Mouse (Mus musculus): ENCODE measurements at regions not wholly inside any gene's neighbourhood (a gene's known extent, or its start where the extent isn't known, plus 50 kb on each side); places are given as distances from the start of the nearest gene placed in this dataset.

- ATAC-seq (ENCODE audit: poor library complexity, severe bottlenecking), result peak; percentile 52
These were observed 82.2 kb upstream of the Errfi1 start for GRCm38 (mm10) chr4:150771469-150771868.

DNA sequence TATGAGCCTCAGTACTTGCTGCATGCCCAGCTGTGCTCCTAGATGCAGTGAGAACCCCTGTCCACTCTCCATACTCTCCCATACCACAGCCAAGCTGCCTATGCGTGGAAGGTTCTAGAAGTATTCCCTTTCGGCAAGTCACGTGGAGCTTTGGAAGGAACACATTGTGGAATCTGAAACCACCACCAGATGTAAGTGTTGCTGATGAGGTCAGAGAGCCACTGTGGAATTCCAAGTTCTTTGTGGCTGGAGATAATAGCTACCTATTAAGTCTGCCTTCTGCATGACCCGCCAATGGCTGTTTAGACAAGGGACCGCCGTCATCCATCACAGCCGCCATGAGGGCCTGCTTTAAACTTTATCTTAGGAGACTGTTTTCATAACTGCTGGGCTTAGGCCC lies 84.7 kb upstream of the Errfi1 start:
- no peak for ATAC-seq (ENCODE audit: poor library complexity, severe bottlenecking)

- ATAC-seq (ENCODE audit: poor library complexity, severe bottlenecking), result no peak
These were observed 95.1 kb upstream of the Errfi1 start for GRCm38 (mm10) chr4:150758467-150759237.

DNA sequence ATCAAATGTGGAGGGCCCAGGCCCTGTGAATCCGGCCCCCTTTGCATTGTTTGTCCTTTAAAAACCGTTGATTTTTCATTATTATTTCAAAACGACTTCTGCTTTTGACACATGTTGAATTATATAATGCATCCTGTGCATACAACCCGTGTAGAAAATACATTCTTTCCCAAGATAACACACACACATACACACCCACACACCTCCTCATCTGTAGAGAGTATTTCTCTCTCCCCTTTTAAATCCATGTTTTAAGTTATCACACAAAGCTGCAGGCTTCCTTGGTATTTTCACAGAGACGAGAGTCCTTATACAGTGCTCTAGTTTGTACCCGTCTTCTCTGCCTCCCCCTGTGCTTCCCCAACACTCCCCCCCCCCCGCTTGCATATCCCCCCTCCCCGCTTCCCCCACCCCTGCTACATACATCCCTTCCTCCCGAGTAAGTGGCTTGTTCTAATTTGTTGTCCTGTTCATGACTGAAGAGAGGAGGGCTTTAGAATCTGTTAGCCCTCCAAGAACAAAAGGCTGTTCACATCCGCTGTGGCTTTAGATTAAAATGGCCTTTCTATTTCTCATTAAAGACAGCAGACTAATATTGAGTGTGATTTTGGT lies 95.8 kb upstream of the Errfi1 start:
- ATAC-seq (ENCODE audit: poor library complexity, severe bottlenecking), result no peak

DNA sequence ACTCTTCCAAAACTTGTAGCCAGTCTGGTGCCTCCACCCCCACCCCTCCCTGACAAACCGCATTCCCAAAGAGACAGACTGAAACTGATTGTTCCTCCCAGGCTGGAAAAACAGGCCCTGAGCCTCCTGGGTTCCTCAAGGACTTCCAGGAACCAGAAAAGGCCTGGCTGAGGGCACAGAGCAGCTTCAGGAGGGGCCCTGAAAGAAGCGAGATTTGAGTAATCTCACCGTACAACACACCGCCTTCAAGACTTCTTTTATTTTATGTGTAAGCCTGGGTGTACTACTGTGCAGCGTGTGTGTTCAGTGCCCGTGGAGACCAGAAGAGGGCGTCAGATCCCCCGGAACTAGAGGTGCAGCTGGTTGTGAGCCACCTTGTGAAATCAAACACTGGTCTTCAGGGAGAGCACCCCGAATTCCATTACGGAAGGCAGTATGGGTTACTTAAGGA lies 96.4 kb upstream of the Errfi1 start:
- peak; percentile 56 for ATAC-seq (ENCODE audit: poor library complexity, severe bottlenecking)

GRCm38 (mm10) chr4:150755446-150755845 lies 98.3 kb upstream of the Errfi1 start:
- ATAC-seq (ENCODE audit: poor library complexity, severe bottlenecking), result no peak

DNA sequence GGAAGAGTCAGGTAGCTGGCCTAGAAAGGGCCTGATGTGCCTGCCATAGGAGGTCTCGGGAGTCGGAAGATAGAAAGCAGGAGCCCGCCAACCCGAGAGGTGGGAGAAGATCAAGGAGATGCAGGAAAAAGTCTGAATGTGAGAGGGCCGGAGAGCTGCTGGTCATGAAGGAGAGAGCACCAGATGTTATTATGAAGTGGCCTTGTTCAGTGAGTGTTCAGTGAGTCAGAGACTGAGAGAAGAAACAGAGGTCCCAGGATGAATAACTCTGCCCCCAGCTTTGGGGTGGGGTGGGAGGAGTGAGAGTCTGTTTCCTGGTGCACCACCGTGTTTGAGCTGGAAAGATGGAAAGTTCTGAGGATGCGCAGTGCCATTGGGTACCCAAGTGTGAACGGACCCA lies 100.2 kb upstream of the Slc45a1 start:
- ATAC-seq (ENCODE audit: poor library complexity, severe bottlenecking), result no peak

GRCm38 (mm10) chr4:150750445-150751213 lies 98.7 kb upstream of the Slc45a1 start:
- ATAC-seq (ENCODE audit: poor library complexity, severe bottlenecking), result no peak

DNA sequence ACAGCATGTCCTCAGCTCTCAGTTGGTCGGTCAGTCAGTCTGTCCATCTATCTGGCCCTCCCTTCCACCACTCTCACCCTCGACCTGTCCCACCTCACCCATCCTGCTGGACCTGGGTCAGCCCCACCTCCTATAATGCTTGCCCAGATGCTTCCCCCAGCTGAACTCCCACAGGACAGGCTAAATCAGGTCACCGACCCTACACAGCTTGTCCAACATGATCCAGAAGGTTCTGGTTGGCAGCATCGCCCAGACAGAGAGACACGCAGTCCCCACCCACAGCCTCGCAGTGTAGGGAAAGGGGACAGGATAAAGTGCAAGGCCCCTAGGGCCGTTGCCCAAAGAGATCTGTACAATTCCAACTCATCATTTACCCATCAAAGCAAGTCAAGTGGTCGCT lies 97.1 kb upstream of the Slc45a1 start:
- ATAC-seq (ENCODE audit: poor library complexity, severe bottlenecking), result no peak

DNA sequence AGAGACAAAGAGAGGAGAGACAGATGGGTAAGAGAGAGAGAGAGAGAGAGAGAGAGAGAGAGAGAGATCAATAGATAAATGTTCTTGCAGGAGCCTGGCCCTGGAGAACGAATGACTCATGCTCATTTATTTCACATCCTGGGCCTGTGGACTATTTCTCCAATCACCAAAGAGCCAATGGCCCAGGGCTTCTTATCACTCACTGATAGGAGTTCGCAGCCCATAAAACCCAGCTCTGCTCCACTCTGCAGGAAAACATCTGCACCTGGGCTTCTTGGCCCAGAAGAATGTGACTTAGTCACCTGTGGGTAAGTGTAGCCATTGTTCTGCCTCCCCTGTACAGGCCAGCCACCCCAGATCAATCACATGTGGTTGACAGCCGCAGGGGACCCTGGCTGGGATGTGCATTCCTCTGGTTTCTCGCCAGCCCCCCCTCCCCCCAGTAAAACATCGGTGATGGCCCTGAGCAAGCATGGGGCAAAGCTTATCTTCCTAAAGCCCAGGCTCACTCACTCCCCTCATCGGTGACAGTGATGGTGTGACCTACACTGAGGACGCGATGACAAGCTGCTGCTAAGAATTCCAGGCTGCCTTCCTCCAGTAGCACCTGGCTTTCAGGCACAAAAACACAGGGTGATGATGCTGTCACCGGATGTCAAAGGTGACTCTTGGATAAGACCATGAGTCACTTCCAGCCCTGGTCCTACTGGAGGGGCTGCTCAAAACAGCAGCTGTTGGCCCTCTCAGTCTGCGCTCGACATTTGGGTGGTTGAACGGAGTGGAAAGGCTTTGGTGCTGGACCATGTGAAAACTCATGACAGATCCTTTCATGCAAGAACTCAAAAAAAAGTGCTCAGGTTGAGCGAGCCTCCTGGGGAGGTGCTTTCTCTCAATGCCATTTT lies 96.4 kb upstream of the Slc45a1 start:
- ATAC-seq (ENCODE audit: poor library complexity, severe bottlenecking), result no peak

DNA sequence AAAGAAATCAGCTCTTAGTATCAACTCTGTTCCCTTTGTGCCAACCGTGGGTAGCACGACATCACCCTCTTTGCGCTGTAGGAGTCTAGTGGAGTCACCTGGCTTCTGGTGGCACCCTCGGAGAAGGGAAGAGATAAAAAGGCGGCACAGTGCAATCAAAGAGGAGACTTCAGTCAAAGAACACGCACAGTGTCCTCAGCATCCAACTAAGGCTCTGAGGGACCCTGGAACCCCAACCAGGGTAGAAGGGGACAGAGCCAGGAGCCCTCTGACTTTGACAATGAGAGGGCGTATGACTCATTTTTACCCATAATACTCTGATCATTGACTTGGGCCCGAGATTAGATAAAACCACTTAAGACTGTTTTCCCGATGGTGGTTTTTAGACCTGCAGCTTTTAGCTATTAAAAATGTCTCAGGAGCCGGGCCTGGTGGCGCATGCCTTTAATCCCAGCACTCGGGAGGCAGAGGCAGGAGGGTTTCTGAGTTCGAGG lies 94.5 kb upstream of the Slc45a1 start:
- ATAC-seq (ENCODE audit: poor library complexity, severe bottlenecking), result no peak

- no peak for ATAC-seq (ENCODE audit: poor library complexity, severe bottlenecking)
These were observed 93.8 kb upstream of the Slc45a1 start for GRCm38 (mm10) chr4:150745529-150746429.

- ATAC-seq (ENCODE audit: poor library complexity, severe bottlenecking), result peak; percentile 57; the same call in 1 of the 2 replicates
These were observed 91.5 kb upstream of the Slc45a1 start for GRCm38 (mm10) chr4:150743508-150743907.

- ATAC-seq (ENCODE audit: poor library complexity, severe bottlenecking), result peak; percentile 64
These were observed 91.1 kb upstream of the Slc45a1 start for GRCm38 (mm10) chr4:150743103-150743502.

DNA sequence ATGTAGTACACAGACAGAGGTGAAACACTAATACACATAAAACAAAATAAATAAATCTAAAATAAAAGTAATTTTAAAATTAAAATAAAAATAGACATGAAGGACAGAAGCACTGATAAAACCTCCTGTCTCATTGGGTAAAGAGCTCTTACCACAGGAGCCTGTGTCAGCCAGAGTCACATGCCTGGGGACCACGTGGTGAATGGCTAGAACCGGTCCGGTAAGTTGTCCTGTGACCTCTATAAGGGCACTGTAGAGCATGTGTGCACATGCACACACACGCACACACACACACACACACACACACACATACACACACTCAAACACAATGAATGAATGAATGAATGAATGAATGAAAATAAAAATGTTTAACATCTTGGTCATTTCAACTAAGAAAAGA lies 89.8 kb upstream of the Slc45a1 start:
- ATAC-seq (ENCODE audit: poor library complexity, severe bottlenecking), result no peak

DNA sequence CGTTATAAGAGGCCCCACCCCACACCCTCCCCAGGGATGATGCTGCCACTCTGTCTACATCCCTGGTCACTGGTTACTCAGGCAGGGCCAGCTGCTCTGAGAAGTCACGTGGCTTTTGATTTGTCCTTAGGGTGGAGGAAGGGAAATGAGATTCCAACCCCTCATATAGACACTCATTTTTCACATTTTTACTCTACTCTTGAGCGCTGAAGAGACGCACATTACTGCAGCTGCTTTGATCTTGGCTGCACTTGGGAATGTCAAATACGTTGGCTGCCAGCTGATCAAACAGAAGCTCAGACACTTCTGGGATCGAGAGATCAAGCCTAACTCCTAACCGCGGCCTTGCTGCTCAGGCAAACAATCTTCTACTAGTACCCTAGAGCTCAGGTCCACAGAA lies 88.2 kb upstream of the Slc45a1 start:
- ATAC-seq (ENCODE audit: poor library complexity, severe bottlenecking), result no peak

- no peak for ATAC-seq (ENCODE audit: poor library complexity, severe bottlenecking)
These were observed 86.8 kb upstream of the Slc45a1 start for GRCm38 (mm10) chr4:150738736-150739135.

GRCm38 (mm10) chr4:150730061-150730812 lies 78.3 kb upstream of the Slc45a1 start:
- ATAC-seq (ENCODE audit: poor library complexity, severe bottlenecking), result peak; percentile 86

GRCm38 (mm10) chr4:150726539-150726938 lies 74.6 kb upstream of the Slc45a1 start:
- ATAC-seq (ENCODE audit: poor library complexity, severe bottlenecking), result no peak
